Mouse (Mus musculus) limb, embryonic 15.5 days (tissue): ENCODE data around the gene Pygm. TPM values are rescaled to one million over a fixed set of nuclear protein-coding genes. Genes with fewer than 3 reads are reported as not detected.
A peak's percentile ranks its signal among the peaks of the same experiment; 100 is the strongest.

Experiments
- ATAC-seq: fragments of 200-750 bp; cut with Nextera tagmentation; 2 replicates; pipeline ENCODE4 v1.8.0; 2017; ENCODE audit warnings: low read depth, moderate TSS enrichment; ENCODE audit not compliant: insufficient number of reproducible peaks, low FRiP score, low TSS enrichment
- H3K27ac ChIP-seq: fragments of 300-500 bp; sonication (generic); 2 replicates; pipeline ENCODE4 v1.5.1; 2015; ENCODE audit warnings: moderate library complexity, mild to moderate bottlenecking, inconsistent platforms
- H3K27me3 ChIP-seq: fragments of 300-500 bp; sonication (generic); 2 replicates; pipeline ENCODE4 v1.6.1; 2015; ENCODE audit warnings: inconsistent platforms
- H3K36me3 ChIP-seq: fragments of 300-500 bp; sonication (generic); 2 replicates; pipeline ENCODE4 v1.6.1; 2015; ENCODE audit warnings: inconsistent platforms
- H3K4me1 ChIP-seq: fragments of 300-500 bp; sonication (generic); 2 replicates; pipeline ENCODE4 v1.6.1; 2015; ENCODE audit warnings: inconsistent platforms
- H3K4me2 ChIP-seq: fragments of 300-500 bp; sonication (generic); 2 replicates; pipeline ENCODE4 v1.6.1; 2015; ENCODE audit warnings: mild to moderate bottlenecking, inconsistent platforms
- H3K4me3 ChIP-seq: fragments of 300-500 bp; sonication (generic); 2 replicates; pipeline ENCODE4 v1.5.1; 2015; ENCODE audit warnings: mild to moderate bottlenecking, inconsistent platforms
- H3K9ac ChIP-seq: fragments of 300-500 bp; sonication (generic); 2 replicates; pipeline ENCODE4 v1.6.1; 2015; ENCODE audit warnings: inconsistent platforms
- H3K9me3 ChIP-seq: fragments of 300-500 bp; sonication (generic); 2 replicates; pipeline ENCODE4 v1.6.1; 2016; ENCODE audit warnings: inconsistent platforms
- WGBS: fragments of 180-500 bp; shearing (Covaris S2); methylation state at CpG from one replicate; pipeline ENCODE4 v1.1.7; 2015; 5-methylcytosine and 5-hydroxymethylcytosine counted together
- polyA plus RNA-seq: library from polyadenylated mRNA; unstranded; fragments of >200 nt; fragmentation: Nextera tagmentation; extraction: Ambion mirVana; gene quantifications from 2 replicates; pipeline ENCODE4 v1.2.1, GENCODE M21; 2015

Gene Pygm
- polyA plus RNA-seq = 23.4 and 89.0 TPM in 2 replicates

- no peak within 1 kb of the TSS for H3K4me3 ChIP-seq
- WGBS = 15% methylated on average over 7 of the region's 7 CpGs
- H3K4me2 ChIP-seq = no peak within 1 kb of the TSS
These were observed at the start of gene Pygm for GRCm38 (mm10) chr19:6384128-6384527. TSS of gene Pygm (plus strand) at chr19:6384399.

DNA sequence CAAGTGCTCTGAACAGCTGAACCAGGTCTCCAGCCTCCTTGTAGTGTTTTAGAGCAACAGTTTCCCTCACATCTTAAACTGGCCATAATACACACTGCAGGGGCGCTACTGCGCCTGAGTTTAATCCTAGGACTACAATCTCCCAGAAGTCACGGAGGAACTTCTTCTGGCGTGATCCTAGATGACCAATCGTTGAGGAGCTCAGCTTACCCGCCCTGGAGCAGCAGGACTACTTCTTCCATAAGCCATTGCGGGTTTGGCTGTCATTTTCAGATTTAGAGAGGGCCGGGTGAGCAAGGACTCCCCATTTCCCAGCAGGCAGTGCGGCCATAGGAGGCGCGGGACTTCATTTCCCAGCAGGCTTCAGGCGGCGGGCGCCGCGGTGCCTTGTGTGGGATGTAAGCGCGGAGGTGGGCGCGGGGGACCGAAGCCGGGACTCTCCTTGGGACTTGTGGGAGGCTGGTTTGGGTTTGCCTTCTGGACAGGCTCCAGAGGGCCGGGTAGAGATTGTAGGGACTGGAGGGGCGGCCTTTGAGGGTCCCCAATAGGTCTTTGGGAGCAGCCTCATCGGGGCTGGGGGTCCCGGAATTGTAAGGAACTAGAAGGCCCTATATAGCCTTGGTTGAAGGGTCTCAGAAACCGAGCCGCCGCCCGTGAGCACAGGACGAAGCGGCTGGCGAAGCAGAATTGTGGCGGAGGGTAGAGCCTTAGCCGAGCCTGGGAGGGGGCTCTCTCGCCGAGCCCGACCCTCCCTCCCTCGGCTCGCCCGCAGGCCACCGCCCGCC lies 49.3 kb upstream of the Pygm start, which contains the start of gene Men1:
Men1 (plus strand) TSS at position 307 of the 785 bp plus-strand sequence.
- peaks cover 33% of the 10 kb centered on the region for H3K36me3 ChIP-seq
- peak; percentile 94 for ATAC-seq
- peaks cover 28% of the 10 kb centered on the region for H3K4me1 ChIP-seq
- under 1% methylated on average over 43 of the region's 43 CpGs for WGBS
- H3K4me2 ChIP-seq = peak within 1 kb of the TSS; percentile 81
- H3K9me3 ChIP-seq = no peaks in the 10 kb centered on the region
- H3K4me3 ChIP-seq = peak within 1 kb of the TSS; percentile 79
- no peaks in the 10 kb centered on the region for H3K27me3 ChIP-seq
- peak within 1 kb of the TSS; percentile 67 for H3K9ac ChIP-seq
- H3K27ac ChIP-seq = peak within 1 kb of the TSS; percentile 89

More at GRCm38 (mm10) chr19:6384128-6384527, at the start of gene Pygm:
- Histone ChIP-seq H3K9me3 (no peaks in the 10 kb centered on the region), H3K36me3 (peaks cover 6% of the 10 kb centered on the region; the same call in 1 of the 2 replicates), H3K27me3 (no peaks in the 10 kb centered on the region), H3K4me1 (peaks cover 21% of the 10 kb centered on the region), H3K9ac (0 out of 2 replicates have a peak within 1 kb of the TSS, but pooled peaks have one; percentile 1), H3K27ac (peak within 1 kb of the TSS; percentile 54)
- ATAC-seq = peak; percentile 40; the same call in 1 of the 2 replicates

DNA sequence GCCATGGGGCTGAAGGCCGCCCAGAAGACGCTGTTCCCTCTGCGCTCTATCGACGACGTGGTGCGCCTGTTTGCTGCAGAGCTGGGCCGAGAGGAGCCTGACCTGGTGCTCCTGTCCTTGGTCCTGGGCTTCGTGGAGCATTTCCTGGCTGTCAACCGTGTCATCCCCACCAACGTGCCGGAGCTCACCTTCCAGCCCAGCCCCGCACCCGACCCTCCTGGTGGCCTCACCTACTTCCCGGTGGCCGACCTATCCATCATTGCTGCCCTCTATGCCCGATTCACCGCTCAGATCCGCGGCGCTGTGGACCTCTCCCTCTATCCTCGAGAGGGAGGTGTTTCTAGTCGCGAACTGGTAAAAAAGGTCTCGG lies 48.8 kb upstream of the Pygm start:
- H3K9me3 ChIP-seq = no peaks in the 10 kb centered on the region
- peak overlapping the region; percentile 89 for H3K27ac ChIP-seq
- peak overlapping the region; percentile 67 for H3K9ac ChIP-seq
- WGBS = under 1% methylated on average over 25 of the region's 25 CpGs
- H3K4me1 ChIP-seq = peaks cover 34% of the 10 kb centered on the region
- no peaks in the 10 kb centered on the region for H3K27me3 ChIP-seq
- peak overlapping the region; percentile 81 for H3K4me2 ChIP-seq
- H3K36me3 ChIP-seq = peaks cover 38% of the 10 kb centered on the region
- no peak for ATAC-seq
- H3K4me3 ChIP-seq = peak overlapping the region; percentile 79

GRCm38 (mm10) chr19:6336920-6337319 lies 47.3 kb upstream of the Pygm start:
- 87% methylated on average over 10 of the region's 10 CpGs for WGBS
- peak overlapping the region; percentile 79; the same call in 1 of the 2 replicates for H3K4me3 ChIP-seq
- no peak for ATAC-seq
- no peak overlapping the region; the same call in 1 of the 2 replicates for H3K9ac ChIP-seq
- no peaks in the 10 kb centered on the region for H3K9me3 ChIP-seq
- H3K4me1 ChIP-seq = peaks cover 47% of the 10 kb centered on the region
- no peaks in the 10 kb centered on the region for H3K27me3 ChIP-seq
- H3K27ac ChIP-seq = no peak overlapping the region
- H3K36me3 ChIP-seq = peaks cover 39% of the 10 kb centered on the region
- peak overlapping the region; percentile 81 for H3K4me2 ChIP-seq

- no peak overlapping the region for H3K4me2 ChIP-seq
- no peak overlapping the region for H3K9ac ChIP-seq
- 95% methylated on average over 7 of the region's 7 CpGs for WGBS
- no peaks in the 10 kb centered on the region for H3K27me3 ChIP-seq
- peaks cover 54% of the 10 kb centered on the region for H3K4me1 ChIP-seq
- no peaks in the 10 kb centered on the region for H3K9me3 ChIP-seq
- no peak overlapping the region for H3K4me3 ChIP-seq
- ATAC-seq = no peak
- H3K27ac ChIP-seq = no peak overlapping the region
- peaks cover 46% of the 10 kb centered on the region for H3K36me3 ChIP-seq
These were observed 46.0 kb upstream of the Pygm start for GRCm38 (mm10) chr19:6338171-6338570.

- ATAC-seq = no peak
- H3K9ac ChIP-seq = no peak overlapping the region
- H3K4me3 ChIP-seq = no peak overlapping the region
- H3K27ac ChIP-seq = no peak overlapping the region
- whole genome bisulfite sequencing = 92% methylated on average over 11 of the region's 11 CpGs
- H3K36me3 ChIP-seq = peaks cover 51% of the 10 kb centered on the region
- no peaks in the 10 kb centered on the region for H3K9me3 ChIP-seq
- no peaks in the 10 kb centered on the region for H3K27me3 ChIP-seq
- no peak overlapping the region for H3K4me2 ChIP-seq
- H3K4me1 ChIP-seq = peaks cover 54% of the 10 kb centered on the region
These were observed 45.5 kb upstream of the Pygm start for GRCm38 (mm10) chr19:6338716-6339115.

DNA sequence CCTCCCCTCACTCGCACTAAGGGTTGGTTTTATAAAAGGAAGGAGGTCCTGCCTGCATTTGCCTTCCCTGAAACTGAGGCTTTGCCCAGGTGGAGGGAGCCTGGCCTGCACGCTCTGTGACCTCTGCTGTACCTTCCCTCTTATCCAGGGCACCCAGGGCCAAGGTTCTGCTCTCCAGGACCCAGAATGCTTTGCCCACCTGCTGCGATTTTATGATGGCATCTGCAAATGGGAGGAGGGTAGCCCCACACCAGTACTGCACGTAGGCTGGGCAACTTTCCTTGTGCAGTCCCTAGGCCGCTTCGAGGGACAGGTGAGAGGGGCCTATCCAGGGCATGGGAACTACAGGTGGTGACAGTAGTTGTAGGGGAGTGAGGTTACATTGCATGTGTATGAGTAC lies 45.0 kb upstream of the Pygm start:
- no peak overlapping the region for H3K27ac ChIP-seq
- no peak overlapping the region for H3K4me2 ChIP-seq
- H3K9me3 ChIP-seq = no peaks in the 10 kb centered on the region
- ATAC-seq = no peak
- H3K27me3 ChIP-seq = no peaks in the 10 kb centered on the region
- H3K4me3 ChIP-seq = no peak overlapping the region
- no peak overlapping the region for H3K9ac ChIP-seq
- peaks cover 52% of the 10 kb centered on the region for H3K4me1 ChIP-seq
- H3K36me3 ChIP-seq = peaks cover 56% of the 10 kb centered on the region
- 92% methylated on average over 6 of the region's 6 CpGs for WGBS

- Histone ChIP-seq H3K9me3 (no peaks in the 10 kb centered on the region), H3K4me3 (no peak overlapping the region), H3K9ac (no peak overlapping the region), H3K4me2 (peak overlapping the region; percentile 90; the same call in 1 of the 2 replicates), H3K27ac (no peak overlapping the region), H3K4me1 (peaks cover 48% of the 10 kb centered on the region), H3K36me3 (peaks cover 64% of the 10 kb centered on the region), H3K27me3 (no peaks in the 10 kb centered on the region)
- no peak for ATAC-seq
- 73% methylated on average over 15 of the region's 15 CpGs for WGBS
These were observed 44.2 kb upstream of the Pygm start for GRCm38 (mm10) chr19:6339890-6340504.

DNA sequence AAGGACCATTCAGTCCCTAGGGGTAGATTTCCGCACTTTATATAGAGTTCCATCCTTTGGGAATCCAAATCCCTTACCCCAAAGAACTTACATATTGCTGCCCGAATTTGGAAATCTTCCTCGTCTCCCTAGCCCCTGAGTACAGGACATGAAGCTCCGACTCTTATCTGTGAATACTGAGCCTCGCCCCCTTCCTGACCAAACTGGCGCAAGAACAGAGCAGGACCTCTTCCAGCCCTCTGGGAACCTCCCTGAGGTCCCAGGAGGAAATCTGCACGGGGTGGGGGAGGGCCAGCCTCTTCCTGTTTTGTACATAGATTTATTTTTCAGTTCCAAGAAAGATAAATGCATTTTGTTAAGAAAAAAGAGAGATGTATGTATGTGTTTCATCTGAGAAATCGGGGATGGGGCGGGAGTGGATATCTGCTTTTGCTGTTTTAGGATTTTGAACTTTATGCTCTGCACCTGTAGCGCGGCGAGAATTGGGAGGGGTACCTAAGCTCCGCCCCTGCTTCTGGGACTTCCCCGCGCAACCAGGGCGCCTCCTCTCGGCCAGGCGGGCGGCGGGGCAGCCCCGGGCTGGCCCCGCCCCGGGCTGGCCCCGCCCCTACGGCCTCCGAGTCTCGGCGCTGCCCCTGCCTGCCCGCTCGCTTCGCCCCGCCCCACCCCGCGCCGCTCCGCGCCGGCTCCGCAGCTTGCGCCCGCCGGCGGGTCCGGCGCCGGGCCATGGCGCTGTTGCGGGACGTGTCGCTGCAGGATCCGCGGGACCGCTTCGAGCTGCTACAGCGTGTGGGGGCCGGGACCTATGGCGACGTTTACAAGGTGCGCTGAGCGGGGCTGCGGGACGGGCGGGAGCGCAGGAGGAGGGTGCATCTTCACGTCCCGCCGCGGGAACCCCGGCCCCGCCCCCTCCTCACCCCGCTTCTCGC lies 43.4 kb upstream of the Pygm start, which contains the start of gene Map4k2:
Map4k2 (plus strand) TSS at position 612 of the 929 bp plus-strand sequence.
- 9% methylated on average over 52 of the region's 72 CpGs for WGBS

DNA sequence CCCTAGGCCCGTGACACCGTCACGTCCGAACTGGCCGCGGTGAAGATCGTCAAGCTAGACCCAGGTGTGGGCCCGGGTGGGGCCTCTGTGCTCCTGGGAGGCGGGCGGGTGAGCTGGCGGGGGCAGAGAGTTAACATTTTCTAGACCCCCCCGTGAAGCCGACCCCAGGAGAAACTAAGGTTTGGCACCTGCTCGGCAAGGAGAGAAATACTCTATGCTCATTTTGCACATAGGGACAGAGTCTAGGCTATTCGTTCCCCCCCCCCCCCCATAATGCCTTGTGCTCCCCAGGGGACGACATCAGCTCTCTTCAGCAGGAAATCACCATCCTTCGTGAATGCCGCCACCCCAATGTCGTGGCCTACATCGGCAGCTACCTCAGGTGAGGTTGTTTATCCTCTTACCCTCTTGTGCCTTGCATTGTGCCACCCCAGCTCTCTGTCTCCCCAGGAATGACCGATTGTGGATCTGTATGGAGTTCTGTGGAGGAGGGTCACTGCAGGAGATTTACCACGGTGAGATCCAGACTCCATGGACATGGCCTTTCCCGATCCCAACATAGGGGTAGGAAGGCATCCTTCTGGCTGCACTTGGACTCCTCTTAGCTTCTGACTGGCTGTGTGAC lies 42.6 kb upstream of the Pygm start:
- Histone ChIP-seq H3K4me1 (peaks cover 38% of the 10 kb centered on the region), H3K27me3 (no peaks in the 10 kb centered on the region), H3K27ac (peak overlapping the region; percentile 54; the same call in 1 of the 2 replicates), H3K4me3 (peak overlapping the region; percentile 73), H3K9ac (peak overlapping the region; percentile 70), H3K4me2 (peak overlapping the region; percentile 90), H3K9me3 (no peaks in the 10 kb centered on the region), H3K36me3 (peaks cover 79% of the 10 kb centered on the region)
- 8% methylated on average over 23 of the region's 23 CpGs for WGBS
- 0 out of 2 replicates have a peak, but pooled peaks have one; percentile 1 for ATAC-seq

More for the DNA sequence above, 43.4 kb upstream of the Pygm start, which contains the start of gene Map4k2:
- peak within 1 kb of the TSS; percentile 54; the same call in 1 of the 2 replicates for H3K27ac ChIP-seq
- H3K9me3 ChIP-seq = no peaks in the 10 kb centered on the region
- peak within 1 kb of the TSS; percentile 90 for H3K4me2 ChIP-seq
- H3K9ac ChIP-seq = peak within 1 kb of the TSS; percentile 70
- peak; percentile 41 for ATAC-seq
- H3K4me1 ChIP-seq = peaks cover 46% of the 10 kb centered on the region
- H3K36me3 ChIP-seq = peaks cover 72% of the 10 kb centered on the region
- no peaks in the 10 kb centered on the region for H3K27me3 ChIP-seq
- H3K4me3 ChIP-seq = peak within 1 kb of the TSS; percentile 73
